Mouse (Mus musculus) CD4-positive naive resting alpha-beta T cell, adult 76 days (primary cell): Measurements from ENCODE around the gene Fam241a. TPM values are rescaled to one million over a fixed set of nuclear protein-coding genes. Genes with fewer than 3 reads are reported as not detected.

ENCODE experiments used
- total RNA-seq: library from RNA; stranded (reverse); gene quantifications from one replicate; pipeline ENCODE4 v1.2.4, GENCODE M21; 2023

The Fam241a gene
- total RNA-seq = 14.5 TPM

GRCm38 (mm10) chr3:127895792-127896541 is at the start of gene Fam241a:
Fam241a (minus strand) TSS chr3:127896324.

DNA sequence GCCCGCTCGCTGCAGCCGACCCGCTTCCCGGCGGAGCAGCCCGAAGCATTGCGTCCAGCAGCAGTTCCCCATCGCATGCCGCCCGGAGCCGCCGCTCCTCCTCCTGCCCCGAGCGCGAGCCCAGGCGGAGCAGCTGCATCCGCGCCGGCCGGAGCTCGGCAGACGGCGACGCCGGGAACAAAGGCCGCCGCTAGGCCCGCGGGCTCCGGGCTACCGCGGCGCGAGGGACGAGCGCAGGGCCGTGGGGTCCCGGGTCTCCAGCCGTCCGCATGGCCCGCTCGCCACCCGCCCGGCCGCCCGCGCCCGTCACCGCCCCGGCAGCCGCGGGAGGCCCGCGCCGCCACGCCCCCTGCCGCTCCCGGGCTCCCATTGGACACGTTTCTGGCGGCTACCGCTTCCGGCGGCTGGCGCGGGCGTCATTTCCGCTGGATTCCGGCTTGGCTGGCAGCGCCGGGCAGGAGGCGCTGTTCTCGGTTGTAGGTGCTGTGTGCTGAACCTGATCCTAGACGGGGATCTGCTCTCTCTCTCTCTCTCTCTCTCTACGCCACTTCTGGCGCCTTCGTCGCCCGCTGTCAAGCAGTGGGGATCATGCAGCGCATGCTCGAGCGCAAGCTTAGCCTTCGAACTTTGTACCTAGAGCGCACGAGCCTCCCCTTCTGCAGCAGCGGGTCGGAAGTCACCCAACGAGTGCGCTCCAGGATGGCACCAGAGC is 58.8 kb downstream of the Fam241a start, which contains the start of gene Ap1ar:
Ap1ar (minus strand) TSS at position 370 of the 712 bp plus-strand sequence.

Other genes with a start within 250 kb of the Fam241a start
- gene Alpk1, start 115.8 kb downstream of the Fam241a start, total RNA-seq = 1.8 TPM
- 4.0 TPM for gene Tifa, start 106.5 kb downstream of the Fam241a start, total RNA-seq
- gene Ap1ar, start 58.8 kb downstream of the Fam241a start, total RNA-seq = 32.9 TPM